Mouse (Mus musculus): ENCODE data around the gene Dap3.

DNA sequence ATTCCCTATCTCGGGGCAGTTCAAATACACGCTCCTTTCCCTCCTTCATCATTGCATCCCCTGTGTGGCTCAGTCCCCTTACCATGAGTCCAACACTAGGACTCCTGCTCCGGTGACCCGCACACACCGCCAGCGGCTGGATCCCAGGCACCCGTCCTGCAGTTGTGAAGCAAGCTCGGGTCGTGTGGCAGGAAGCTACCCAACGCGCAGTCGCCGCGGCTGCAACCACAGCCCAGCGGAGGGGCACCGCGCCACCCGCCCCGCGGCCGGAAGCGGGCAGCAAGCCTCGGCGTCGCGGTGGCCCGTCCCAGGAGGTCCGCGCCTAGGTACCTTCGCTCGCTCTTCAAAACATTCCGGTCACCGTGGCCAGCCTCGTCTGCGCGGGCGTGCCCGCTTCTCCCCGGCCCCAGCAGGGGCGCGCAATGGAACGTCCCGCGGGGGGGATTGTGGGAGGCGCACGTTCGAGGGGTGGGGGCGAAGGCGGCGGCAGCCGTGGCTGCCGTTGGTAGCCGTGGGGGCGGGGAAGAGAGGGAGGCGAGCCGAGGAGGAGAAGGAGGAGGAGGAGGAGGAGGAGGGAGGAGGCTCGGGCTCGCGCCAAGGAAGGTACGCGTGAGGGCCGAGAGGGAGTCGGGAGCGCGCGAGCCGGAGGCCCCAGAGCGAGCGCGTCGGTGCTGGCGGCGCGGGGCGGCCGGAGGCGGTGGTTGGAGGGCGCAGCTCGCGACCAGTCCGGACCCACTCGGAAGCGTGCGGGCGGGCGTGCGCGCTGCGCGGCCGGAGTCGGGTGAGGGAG is 1.0 kb downstream of the Dap3 start:
- TF ChIP-seq MAX (IDR thresholded peaks at IDR 0.05; ENCODE audit: low read length): peak; percentile 63
- TF ChIP-seq POLR2A (IDR thresholded peaks at IDR 0.05; ENCODE audit: control insufficient read depth in 1 of 2, insufficient read depth in 1 of 2, low read depth in 1 of 2, low read length in 2 of 2, poor library complexity in 1 of 2): peak; percentile 94
- TF ChIP-seq EP300 (IDR thresholded peaks at IDR 0.05; ENCODE audit: low read depth in 1 of 2, low read length in 2 of 2): peak in 1 of 2 experiments; percentile 52; a peak in 2 of 4 replicates
- 0 out of 6 replicates have a peak, but pooled peaks of 1 of the 3 experiments have one; percentile 0 for TF ChIP-seq CTCF (IDR thresholded peaks at IDR 0.05 in 2 of 3, conservative IDR thresholded peaks at IDR 0.05 in 1 of 3; ENCODE audit: control insufficient read depth in 1 of 3, insufficient read depth in 1 of 3, low read depth in 2 of 3, low read length in 3 of 3, poor library complexity in 1 of 3, severe bottlenecking in 1 of 3)
